Comparison of ENCODE assay signal across 19 mouse cellular contexts in genomic region chr11:105541366-105541765, GRCm38 (mm10).
"Had no signal": no experiment of that assay in that cellular context is flagged by ENCODE, and none has a peak within 500 bp of the region (broad histone marks: within the 10 kb centered on the region; RNA-seq: fewer than 3 reads in every experiment).

No protein-coding gene starts in this region.

- ATAC-seq: forebrain, embryonic 13.5 days; forebrain, embryonic 14.5 days; forebrain, embryonic 15.5 days; forebrain, embryonic 16.5 days; forebrain, postnatal 0 days had no signal

- DNase-seq: cerebellum, adult 9-10 months; cerebellum, adult 9-11 months; cerebellum, postnatal 10 days; cerebellum, postnatal 14 days; cerebellum, postnatal 25 days; cerebellum, postnatal 36 days; embryo, embryonic 11 days; forebrain, postnatal 0 days; gastrocnemius, adult 2 months; gastrocnemius, postnatal 10 days; gastrocnemius, postnatal 14 days; gastrocnemius, postnatal 25 days; gastrocnemius, postnatal 36 days; heart, adult 11 months; heart, adult 18-20 months had no signal
